Mouse (Mus musculus) liver, embryonic 13.5 days (tissue): Measurements from ENCODE around the gene Zmiz1. TPM values are rescaled to one million over a fixed set of nuclear protein-coding genes. Genes with fewer than 3 reads are reported as not detected.
A peak's percentile ranks its signal among the peaks of the same experiment; 100 is the strongest.

ENCODE experiments used
- ATAC-seq: fragments of 200-750 bp; cut with Nextera tagmentation; 2 replicates; pipeline ENCODE4 v1.8.0; 2017; ENCODE audit warnings: low read depth, mild to moderate bottlenecking, moderate number of reproducible peaks, moderate library complexity
- DNase-seq: peaks from one replicate; pipeline ENCODE4 v3.0.0; 2022
- H3K27ac ChIP-seq: fragments of 300-500 bp; sonication (generic); 2 replicates; pipeline ENCODE4 v1.5.1; 2015; ENCODE audit warnings: moderate library complexity, mild to moderate bottlenecking, inconsistent platforms
- H3K27me3 ChIP-seq: fragments of 300-500 bp; sonication (generic); 2 replicates; pipeline ENCODE4 v1.6.1; 2015; ENCODE audit warnings: mild to moderate bottlenecking, inconsistent platforms
- H3K36me3 ChIP-seq: fragments of 300-500 bp; sonication (generic); 2 replicates; pipeline ENCODE4 v1.6.1; 2015; ENCODE audit warnings: mild to moderate bottlenecking, inconsistent platforms
- H3K4me1 ChIP-seq: fragments of 300-500 bp; sonication (generic); replicated peaks from 2 replicates; pipeline ENCODE4 v1.6.1; 2015; ENCODE audit warnings: inconsistent platforms
- H3K4me2 ChIP-seq: fragments of 300-500 bp; sonication (generic); 2 replicates; pipeline ENCODE4 v1.6.1; 2015; ENCODE audit warnings: inconsistent platforms, mild to moderate bottlenecking, moderate library complexity
- H3K4me3 ChIP-seq: fragments of 300-500 bp; sonication (generic); replicated peaks from 2 replicates; pipeline ENCODE4 v1.5.1; 2015; ENCODE audit warnings: mild to moderate bottlenecking, inconsistent platforms
- H3K9ac ChIP-seq: fragments of 300-500 bp; sonication (generic); 2 replicates; pipeline ENCODE4 v1.6.1; 2015; ENCODE audit warnings: mild to moderate bottlenecking, inconsistent platforms
- H3K9me3 ChIP-seq: fragments of 300-500 bp; sonication (generic); replicated peaks from 2 replicates; pipeline ENCODE4 v1.6.1; 2016; ENCODE audit warnings: inconsistent platforms
- WGBS: fragments of 180-500 bp; shearing (Covaris S2); methylation state at CpG from one replicate; pipeline ENCODE4 v1.1.7; 2015; ENCODE audit not compliant: insufficient replicate concordance; 5-methylcytosine and 5-hydroxymethylcytosine counted together
- polyA plus RNA-seq: library from polyadenylated mRNA; unstranded; fragments of >200 nt; fragmentation: Nextera tagmentation; extraction: Ambion mirVana; gene quantifications from 2 replicates; pipeline ENCODE4 v1.2.1, GENCODE M21; 2015

Gene Zmiz1
- polyA plus RNA-seq, 1 experiment from 2014 or later, result 4.5 TPM

DNA sequence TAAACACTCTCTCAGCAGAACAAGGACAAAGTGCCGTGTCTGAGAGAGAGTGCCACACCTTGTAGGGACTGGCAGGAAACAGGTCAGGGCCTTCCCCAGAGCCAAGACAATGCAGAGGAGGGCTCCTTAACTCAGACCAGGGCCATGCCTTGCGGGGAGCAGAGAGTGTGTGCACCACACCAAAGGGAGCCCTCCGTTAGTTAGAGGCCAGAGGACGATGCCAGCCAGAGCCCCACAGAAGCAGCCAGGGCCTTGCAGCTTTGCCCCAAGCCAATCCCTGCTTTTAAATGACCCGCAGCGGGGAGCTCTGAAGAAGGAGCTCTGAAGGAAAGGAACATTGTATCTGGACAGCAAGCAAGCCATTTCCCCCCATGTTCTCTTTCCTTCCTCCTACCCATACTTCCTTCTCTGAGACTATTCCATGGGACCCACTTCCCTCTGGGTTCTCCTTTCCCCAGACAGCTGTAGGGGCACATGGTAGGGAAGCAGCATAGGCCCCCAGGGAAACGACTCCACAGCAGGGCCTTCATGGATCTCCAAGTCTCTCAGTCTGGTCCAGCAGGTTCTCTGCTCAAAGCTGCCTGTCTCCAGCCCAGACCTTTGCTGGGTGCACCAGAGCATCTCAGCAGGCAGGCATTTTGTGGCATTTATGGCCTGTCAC lies 204.8 kb downstream of the Zmiz1 start:
- H3K9ac ChIP-seq, result no peak overlapping the region
- ATAC-seq (no peak), DNase-seq (no peak)
- H3K27ac ChIP-seq, result no peak overlapping the region
- 69% methylated on average over 7 of the region's 7 CpGs for WGBS
- no peak overlapping the region for H3K4me2 ChIP-seq
- H3K4me3 ChIP-seq, result no peak overlapping the region
- H3K27me3 ChIP-seq, result no peaks in the 10 kb centered on the region
- H3K4me1 ChIP-seq, result peaks cover 24% of the 10 kb centered on the region
- H3K9me3 ChIP-seq, result no peaks in the 10 kb centered on the region
- H3K36me3 ChIP-seq, result peaks cover 59% of the 10 kb centered on the region

DNA sequence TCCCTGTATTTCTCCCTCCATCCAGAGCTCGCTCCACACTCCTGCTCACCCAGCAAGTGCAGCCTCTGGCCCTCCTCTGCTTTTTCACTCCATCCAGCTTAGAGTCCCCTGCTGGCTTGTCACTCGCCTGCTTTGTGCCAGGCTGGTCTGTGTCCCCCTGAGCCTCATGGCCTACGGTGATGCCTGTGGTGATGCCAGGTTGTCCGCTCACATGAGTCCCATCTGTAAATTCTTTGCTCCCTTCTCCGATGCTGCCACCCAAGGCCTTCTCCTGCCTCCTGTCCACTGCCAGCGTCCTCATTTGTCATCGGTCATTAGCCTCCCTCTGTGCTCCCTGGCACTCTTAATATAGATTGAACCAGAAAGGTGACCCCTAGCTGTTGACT lies 205.3 kb downstream of the Zmiz1 start:
- no peak overlapping the region for H3K27ac ChIP-seq
- H3K9me3 ChIP-seq, result no peaks in the 10 kb centered on the region
- peaks cover 53% of the 10 kb centered on the region for H3K36me3 ChIP-seq
- H3K4me2 ChIP-seq, result no peak overlapping the region
- 80% methylated on average over 7 of the region's 7 CpGs for WGBS
- H3K4me3 ChIP-seq, result no peak overlapping the region
- no peak overlapping the region for H3K9ac ChIP-seq
- H3K4me1 ChIP-seq, result peaks cover 24% of the 10 kb centered on the region
- DNase-seq, result no peak
- H3K27me3 ChIP-seq, result no peaks in the 10 kb centered on the region
- ATAC-seq, result no peak

DNA sequence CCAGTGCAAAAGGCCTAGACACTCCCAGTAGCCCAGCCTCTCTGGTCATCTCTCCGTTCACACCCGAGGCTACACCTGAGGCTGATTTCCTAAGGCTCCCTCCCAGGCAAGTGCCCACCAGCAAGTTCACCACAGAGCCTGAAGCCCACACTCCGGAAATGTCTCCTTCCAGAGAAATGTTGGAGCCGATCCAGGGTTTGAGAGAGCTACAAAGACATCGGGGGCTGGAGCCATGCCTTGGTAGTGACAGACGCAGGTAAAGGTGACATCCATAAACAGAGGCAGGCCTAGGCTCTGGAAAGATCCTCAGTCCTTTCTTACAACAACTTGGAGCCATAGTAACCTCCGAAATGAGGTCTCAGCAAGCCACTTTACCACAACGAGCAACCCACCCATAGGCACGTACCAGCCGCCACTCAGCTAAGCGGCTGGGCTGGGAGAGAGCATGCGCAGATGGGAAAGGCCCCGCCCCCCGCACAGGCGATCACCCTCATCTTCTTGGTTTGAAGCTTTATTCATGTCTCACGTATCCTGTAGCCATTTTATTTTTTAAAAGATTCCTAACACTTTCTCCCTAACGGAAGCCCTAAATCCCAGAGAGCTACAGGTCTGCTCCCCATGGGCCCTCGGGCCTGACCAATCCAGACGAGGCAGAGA lies 206.5 kb downstream of the Zmiz1 start:
- Histone ChIP-seq H3K4me2 (no peak overlapping the region), H3K4me1 (peaks cover 23% of the 10 kb centered on the region), H3K36me3 (peaks cover 43% of the 10 kb centered on the region), H3K27me3 (no peaks in the 10 kb centered on the region), H3K9me3 (no peaks in the 10 kb centered on the region), H3K4me3 (no peak overlapping the region), H3K9ac (no peak overlapping the region), H3K27ac (no peak overlapping the region)
- ATAC-seq, result no peak
- whole genome bisulfite sequencing, result 78% methylated on average over 19 of the region's 19 CpGs
- no peak for DNase-seq

DNA sequence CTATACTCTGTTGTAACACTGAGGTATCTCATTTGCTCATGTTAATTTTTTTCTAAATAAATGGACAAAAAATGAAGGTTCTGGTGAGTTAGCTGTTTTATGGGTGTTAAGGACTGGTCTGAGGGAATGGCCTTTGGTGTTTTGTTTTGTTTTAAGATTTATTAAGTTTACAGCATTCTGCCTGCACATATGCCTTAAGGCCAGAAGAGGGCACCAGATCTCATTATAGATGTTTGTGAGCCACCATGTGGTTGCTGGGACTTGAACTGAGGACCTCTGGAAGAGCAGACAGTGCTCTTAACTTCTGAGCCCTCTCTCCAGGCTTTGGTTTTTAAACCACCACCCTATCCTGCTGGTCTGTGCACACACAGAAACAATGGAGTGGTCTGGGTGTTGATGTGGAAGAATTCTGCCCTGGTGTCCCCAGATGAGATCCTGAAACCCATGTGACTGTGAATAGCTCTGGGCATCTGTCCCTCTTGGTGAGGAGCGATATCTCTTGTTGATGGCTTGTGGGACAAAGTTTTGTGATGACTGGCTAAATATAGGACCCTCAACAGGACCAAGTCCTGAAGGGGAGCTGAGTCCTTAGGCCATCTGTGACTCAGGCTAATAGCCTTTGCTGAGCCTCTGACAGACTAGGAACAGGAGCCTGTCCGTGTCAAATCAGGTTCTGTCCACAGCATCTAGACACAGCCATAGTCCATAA lies 207.8 kb downstream of the Zmiz1 start:
- peaks cover 32% of the 10 kb centered on the region for H3K36me3 ChIP-seq
- peak overlapping the region; percentile 30 for H3K27ac ChIP-seq
- 64% methylated on average over 2 of the region's 2 CpGs for WGBS
- H3K4me1 ChIP-seq, result peaks cover 15% of the 10 kb centered on the region
- no peaks in the 10 kb centered on the region for H3K27me3 ChIP-seq
- ATAC-seq, result peak; percentile 12; the same call in 1 of the 2 replicates
- H3K4me2 ChIP-seq, result 0 out of 2 replicates have a peak overlapping the region, but pooled peaks have one; percentile 2
- H3K9ac ChIP-seq, result no peak overlapping the region
- DNase-seq, result no peak
- H3K9me3 ChIP-seq, result no peaks in the 10 kb centered on the region
- no peak overlapping the region for H3K4me3 ChIP-seq

DNA sequence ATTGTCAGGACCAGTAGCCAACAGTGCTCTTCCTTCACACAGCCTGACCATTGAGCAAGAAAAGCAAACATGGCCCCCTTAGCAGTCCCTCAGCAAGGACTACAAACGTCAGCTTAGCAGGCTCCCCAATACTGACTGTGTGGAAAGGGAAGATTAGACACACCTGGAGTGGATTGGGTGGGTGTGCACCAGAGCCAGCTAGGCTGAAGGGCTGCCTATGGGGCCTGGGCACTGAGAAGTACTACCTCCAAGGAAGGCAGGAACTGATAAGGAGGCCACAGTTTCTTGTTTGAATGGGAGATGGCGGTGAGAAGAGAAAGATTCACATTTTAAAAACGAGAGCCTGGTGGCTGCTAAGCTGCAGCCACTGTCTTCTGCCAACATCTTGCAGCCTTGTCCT lies 208.6 kb downstream of the Zmiz1 start:
- Histone ChIP-seq H3K27me3 (no peaks in the 10 kb centered on the region), H3K4me1 (peaks cover 15% of the 10 kb centered on the region), H3K4me2 (0 out of 2 replicates have a peak overlapping the region, but pooled peaks have one; percentile 2), H3K36me3 (peaks cover 26% of the 10 kb centered on the region), H3K27ac (peak overlapping the region; percentile 30; the same call in 1 of the 2 replicates), H3K9ac (no peak overlapping the region), H3K9me3 (no peaks in the 10 kb centered on the region), H3K4me3 (no peak overlapping the region)
- 11% methylated on average over 3 of the region's 3 CpGs for WGBS
- ATAC-seq (peak; percentile 91), DNase-seq (peak; percentile 42)

DNA sequence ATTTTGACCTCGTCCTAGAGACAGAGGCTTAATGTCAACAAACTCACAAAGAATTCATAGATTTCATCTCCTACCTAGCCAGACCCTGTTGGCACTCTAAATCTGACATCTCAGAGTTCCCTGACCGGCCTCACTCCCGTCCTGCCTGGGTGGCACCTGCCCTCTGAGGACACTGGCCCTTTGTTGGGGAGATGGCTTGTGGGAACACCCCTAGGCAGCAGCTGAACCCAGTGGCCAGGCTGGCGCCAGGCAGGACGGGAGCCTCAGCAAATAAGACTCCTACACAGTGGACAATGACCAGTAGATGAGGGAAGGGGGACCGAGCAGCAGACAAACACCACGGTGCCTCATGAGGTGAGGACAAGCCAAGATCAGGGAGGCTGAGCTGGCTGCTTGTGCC lies 220.6 kb downstream of the Zmiz1 start:
- Histone ChIP-seq H3K4me2 (no peak overlapping the region), H3K36me3 (no peaks in the 10 kb centered on the region), H3K4me3 (no peak overlapping the region), H3K9ac (no peak overlapping the region), H3K27me3 (no peaks in the 10 kb centered on the region), H3K27ac (no peak overlapping the region), H3K9me3 (no peaks in the 10 kb centered on the region), H3K4me1 (0 out of 2 replicates have a peak, but pooled peaks cover 3% of the 10 kb centered on the region)
- DNase-seq (no peak), ATAC-seq (no peak)
- whole genome bisulfite sequencing, result 57% methylated on average over 7 of the region's 7 CpGs

DNA sequence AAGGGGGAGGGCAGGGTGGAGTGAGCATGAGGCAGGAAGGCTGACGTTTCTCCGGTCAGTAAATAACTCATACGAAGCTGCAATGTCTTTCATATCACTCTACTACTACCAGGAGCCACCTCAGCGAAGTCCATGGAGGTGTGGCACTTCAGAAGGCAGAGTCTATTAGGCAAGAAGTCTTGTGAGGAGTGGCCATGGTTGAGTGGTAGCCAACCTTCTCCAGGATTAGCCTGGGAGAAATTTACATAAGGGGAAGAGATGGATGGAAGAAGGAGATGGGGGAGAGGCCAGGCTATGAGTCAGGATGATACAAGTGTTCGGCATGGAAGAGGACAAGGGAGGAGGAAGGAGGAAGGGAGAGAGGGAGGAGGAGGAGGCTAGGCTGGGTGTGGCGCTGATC lies 223.0 kb downstream of the Zmiz1 start:
- Histone ChIP-seq H3K4me2 (no peak overlapping the region), H3K9me3 (no peaks in the 10 kb centered on the region), H3K4me1 (peaks cover 15% of the 10 kb centered on the region), H3K27me3 (no peaks in the 10 kb centered on the region), H3K4me3 (no peak overlapping the region), H3K27ac (no peak overlapping the region), H3K36me3 (no peaks in the 10 kb centered on the region), H3K9ac (no peak overlapping the region)
- DNase-seq, result no peak
- ATAC-seq, result no peak
- 52% methylated on average over 6 of the region's 6 CpGs for WGBS

DNA sequence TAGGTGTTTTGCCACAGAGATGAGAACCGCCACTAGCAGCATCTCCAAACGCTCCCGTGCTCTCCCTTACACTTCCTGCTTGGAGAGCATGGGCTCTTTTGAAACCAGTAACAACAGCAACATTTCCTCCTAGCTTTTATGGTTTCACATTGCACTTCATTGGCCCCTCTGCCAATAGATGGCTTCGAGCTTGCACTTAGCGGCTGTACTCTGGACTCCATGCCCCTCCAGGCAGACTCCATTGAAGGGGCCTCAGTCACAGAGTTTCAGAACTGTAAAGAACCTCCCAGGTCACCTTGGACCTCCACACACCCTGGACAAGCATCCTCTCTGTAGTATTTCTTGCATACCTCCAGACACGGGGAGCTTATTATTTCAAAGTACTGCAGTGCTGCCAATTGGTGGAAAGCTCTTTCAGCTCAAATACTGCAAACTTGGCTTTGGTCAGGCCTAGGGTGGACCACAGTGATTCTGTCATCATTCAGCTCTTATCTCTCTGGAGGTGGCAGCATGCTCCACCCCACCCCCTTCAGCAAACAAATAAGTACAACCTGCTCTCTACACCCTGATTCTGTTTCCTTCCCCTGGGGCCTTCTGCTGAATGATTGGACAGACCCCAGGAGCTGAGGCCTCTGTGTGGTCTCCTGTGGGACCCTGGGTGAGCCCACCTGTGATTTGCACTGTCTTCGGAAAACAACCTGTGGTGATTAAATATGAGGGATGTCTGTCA lies 227.4 kb downstream of the Zmiz1 start:
- Histone ChIP-seq H3K4me1 (peaks cover 17% of the 10 kb centered on the region), H3K27ac (no peak overlapping the region), H3K27me3 (0 out of 2 replicates have a peak, but pooled peaks cover 2% of the 10 kb centered on the region), H3K4me3 (no peak overlapping the region), H3K9me3 (no peaks in the 10 kb centered on the region), H3K4me2 (no peak overlapping the region), H3K9ac (no peak overlapping the region), H3K36me3 (no peaks in the 10 kb centered on the region)
- ATAC-seq, result 0 out of 2 replicates have a peak, but pooled peaks have one; percentile 47
- no peak for DNase-seq
- 51% methylated on average over 7 of the region's 7 CpGs for WGBS

DNA sequence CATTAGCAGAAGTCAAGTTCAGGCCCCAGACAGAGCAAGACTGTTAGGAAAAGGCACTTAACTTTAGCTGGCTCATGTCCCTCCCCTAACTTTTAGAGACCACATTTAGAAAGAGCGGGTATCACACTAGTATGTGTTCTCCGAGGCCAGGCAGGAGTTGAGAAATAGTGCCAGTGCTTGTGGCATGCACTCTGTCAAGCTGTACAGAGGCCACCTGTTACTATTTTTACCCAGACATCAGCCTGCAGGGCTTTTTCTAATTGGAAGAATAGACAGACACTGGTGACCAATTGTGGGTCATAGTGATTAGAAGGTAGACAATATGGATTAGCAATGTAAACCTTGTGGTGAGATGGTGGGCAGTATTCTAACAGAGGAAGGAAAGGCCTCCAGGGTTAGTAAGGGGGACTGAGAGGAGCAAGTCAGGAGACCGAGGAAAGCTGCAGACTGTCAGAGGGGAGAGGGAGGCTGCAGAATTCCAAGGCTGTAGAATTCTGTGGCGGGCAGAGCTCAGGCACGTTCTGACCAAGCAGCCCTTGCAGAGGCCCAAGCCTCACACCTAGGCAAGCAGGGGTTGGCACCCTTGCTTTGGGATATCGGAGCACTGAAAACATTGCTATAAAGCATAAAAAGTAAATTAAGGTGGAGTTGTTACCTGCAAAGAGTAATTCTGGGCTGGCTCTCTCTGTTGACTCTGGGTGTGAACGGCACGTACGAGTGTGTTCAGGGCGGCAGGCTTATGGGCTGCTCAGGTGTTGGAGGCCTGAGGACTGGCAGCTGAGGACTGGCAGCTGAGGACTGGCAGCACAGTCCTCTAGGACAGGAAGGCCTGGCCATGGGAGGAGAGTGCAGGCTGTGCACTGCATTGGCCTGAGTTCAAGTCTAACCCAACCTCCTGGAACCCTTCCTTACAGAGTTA lies 228.3 kb downstream of the Zmiz1 start:
- H3K27ac ChIP-seq, result no peak overlapping the region
- no peaks in the 10 kb centered on the region for H3K36me3 ChIP-seq
- WGBS, result 65% methylated on average over 10 of the region's 10 CpGs
- H3K4me1 ChIP-seq, result peaks cover 17% of the 10 kb centered on the region
- no peak overlapping the region for H3K4me2 ChIP-seq
- no peak for ATAC-seq
- H3K4me3 ChIP-seq, result no peak overlapping the region
- DNase-seq, result no peak
- H3K9me3 ChIP-seq, result no peaks in the 10 kb centered on the region
- no peak overlapping the region for H3K9ac ChIP-seq
- H3K27me3 ChIP-seq, result 0 out of 2 replicates have a peak, but pooled peaks cover 2% of the 10 kb centered on the region

DNA sequence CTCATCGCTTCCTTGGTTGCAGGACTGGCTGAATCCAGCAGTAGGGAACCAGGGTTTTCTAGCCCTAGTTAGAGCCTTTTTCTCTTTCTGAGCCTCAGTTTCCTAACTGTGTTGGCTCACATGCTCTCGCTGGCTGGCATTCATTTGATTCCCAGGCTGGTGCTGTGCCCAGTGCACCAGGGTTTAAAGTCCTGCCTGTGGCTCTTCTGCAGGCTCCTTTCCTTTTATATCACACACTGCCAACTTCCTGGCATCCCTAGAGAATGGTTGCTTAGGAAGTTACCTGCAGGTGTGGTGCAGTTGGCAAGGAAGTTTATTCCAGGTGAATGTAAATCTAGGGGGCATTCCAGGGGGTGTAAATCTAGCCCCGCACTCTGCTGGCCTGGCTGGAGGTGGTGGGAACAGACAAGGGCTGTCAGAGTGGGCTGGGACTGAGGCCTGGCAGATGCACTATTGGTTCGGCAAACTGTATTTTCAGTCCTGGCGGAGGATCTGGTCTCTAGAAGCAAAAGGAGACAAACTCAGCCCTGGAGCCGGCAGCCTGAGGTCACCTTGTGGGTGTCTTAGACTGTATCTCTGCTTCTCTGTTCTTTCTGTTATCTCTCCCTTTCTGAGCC lies 234.4 kb downstream of the Zmiz1 start:
- Histone ChIP-seq H3K4me2 (peak overlapping the region; percentile 97), H3K4me1 (peaks cover 37% of the 10 kb centered on the region), H3K9ac (peak overlapping the region; percentile 23; the same call in 1 of the 2 replicates), H3K27me3 (0 out of 2 replicates have a peak, but pooled peaks cover 2% of the 10 kb centered on the region), H3K4me3 (peak overlapping the region; percentile 83), H3K27ac (no peak overlapping the region), H3K9me3 (no peaks in the 10 kb centered on the region), H3K36me3 (peaks cover 29% of the 10 kb centered on the region)
- DNase-seq (no peak), ATAC-seq (no peak)
- WGBS, result 53% methylated on average over 6 of the region's 6 CpGs
